Mouse (Mus musculus) megakaryocyte progenitor cell, adult 5-6 weeks (primary cell): ENCODE results near the gene Nadsyn1. TPM values are rescaled to one million over a fixed set of nuclear protein-coding genes. Genes with fewer than 3 reads are reported as not detected.

Experiments
- ATAC-seq: replicated peaks from 2 replicates; pipeline ENCODE4 v1.8.0; 2016; ENCODE audit warnings: mild to moderate bottlenecking, moderate TSS enrichment, inconsistent platforms; ENCODE audit not compliant: poor library complexity
- total RNA-seq, 2 experiments: library from RNA; stranded (forward) in 1 of 2; stranded (reverse) in 1 of 2; fragments of 157-497, 149-512 nt in 1 of 2; fragments of 200-1000 nt in 1 of 2; gene quantifications; 2 replicates each; pipeline versions ENCODE4 v1.2.3 to v1.2.4; 2015 to 2017

The Nadsyn1 gene
- total RNA-seq (2015) (4.4 and 7.1 TPM in 2 replicates), total RNA-seq (2017) (9.2 and 9.5 TPM in 2 replicates)

DNA sequence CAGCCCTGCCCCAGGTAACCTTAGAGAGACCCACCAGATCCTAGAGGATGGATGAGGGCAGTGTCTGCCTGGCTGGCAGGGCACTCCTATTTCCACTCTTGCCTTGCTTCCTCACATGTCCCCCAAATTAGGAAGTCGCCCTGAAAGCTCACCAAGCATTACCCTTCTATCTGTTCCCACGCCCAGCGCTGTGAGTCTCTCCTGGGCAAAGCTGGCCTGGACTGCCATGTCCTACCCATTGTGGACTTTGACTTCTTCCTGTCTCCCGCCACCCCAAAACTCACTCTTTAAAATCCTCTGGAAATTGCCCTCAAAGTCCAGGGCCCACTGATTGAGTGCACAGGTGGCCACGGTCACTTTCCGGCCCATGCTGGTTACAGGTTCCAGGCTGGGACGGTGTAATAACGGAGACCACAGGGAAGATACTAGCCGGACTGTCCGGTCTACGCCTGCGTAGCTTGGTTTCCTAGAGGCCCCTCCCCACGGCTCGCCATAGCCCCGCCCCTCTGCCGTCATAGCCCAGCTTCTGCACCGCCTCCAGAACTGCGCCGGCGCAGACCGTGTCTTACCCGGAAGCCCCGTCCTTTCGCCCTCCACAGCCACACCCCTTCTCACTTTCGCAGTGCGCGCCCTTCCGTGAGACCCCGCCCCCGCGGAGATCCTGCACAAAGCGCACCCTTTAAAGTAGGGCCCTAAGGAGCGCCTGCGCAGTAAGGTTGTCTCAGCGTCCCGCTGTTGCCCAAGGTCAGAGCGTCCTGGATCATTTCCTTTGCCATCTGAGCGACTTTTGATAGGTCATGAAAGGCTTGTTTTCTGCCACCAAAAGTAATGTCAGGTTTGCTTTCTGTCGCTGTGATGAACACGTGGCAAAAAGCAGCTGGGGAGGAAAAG, at the start of gene Nadsyn1, which contains the start of gene Dhcr7:
Gene Nadsyn1 (minus strand): TSS at position 475 of the 891 bp plus-strand sequence.
Gene Dhcr7 (plus strand): TSS at position 771 of the 891 bp plus-strand sequence.
- ATAC-seq, result peak; percentile 96

DNA sequence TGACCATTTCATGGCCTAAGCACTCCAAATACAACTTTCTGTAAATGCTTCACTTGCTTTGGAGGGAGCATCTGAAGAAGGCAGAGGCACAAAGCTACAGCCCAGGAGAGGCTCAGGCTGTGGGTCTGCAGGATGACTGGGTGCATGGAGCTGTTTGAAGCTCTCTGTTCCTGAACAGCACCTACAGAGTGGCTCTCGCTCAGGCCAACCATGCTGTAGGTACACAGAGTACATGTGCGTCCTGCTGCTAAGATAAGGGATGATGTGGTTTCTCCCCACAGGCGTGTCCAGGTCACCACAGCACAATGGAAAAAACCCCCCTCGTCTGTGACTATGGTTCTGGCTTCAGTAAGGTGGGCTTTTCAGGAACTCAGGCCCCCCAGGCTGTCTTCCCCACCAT, 46.2 kb upstream of the Nadsyn1 start:
- peak; percentile 48 for ATAC-seq

DNA sequence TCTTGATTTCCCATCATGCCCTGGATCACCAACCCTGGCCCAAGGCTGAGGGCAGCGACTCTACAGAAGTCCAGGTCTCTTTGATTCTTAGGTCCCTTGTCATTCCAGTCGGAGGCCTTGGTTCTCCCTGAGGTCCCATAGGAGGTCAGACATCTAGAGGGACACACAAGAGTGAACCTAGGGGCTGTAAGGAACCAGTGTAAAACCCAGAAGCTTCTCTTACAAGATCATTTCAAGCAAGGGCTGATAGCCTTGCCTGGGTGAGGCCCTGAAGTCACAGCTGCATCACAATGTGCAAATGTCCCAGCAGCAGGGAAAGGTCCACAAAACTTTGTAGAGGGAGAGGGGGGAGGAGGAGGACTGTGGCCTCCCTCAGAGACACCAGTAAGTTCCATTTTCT, 43.9 kb upstream of the Nadsyn1 start, which contains the start of gene Gm498:
Gene Gm498 (plus strand): TSS at position 301 of the 400 bp plus-strand sequence.
- no peak for ATAC-seq

DNA sequence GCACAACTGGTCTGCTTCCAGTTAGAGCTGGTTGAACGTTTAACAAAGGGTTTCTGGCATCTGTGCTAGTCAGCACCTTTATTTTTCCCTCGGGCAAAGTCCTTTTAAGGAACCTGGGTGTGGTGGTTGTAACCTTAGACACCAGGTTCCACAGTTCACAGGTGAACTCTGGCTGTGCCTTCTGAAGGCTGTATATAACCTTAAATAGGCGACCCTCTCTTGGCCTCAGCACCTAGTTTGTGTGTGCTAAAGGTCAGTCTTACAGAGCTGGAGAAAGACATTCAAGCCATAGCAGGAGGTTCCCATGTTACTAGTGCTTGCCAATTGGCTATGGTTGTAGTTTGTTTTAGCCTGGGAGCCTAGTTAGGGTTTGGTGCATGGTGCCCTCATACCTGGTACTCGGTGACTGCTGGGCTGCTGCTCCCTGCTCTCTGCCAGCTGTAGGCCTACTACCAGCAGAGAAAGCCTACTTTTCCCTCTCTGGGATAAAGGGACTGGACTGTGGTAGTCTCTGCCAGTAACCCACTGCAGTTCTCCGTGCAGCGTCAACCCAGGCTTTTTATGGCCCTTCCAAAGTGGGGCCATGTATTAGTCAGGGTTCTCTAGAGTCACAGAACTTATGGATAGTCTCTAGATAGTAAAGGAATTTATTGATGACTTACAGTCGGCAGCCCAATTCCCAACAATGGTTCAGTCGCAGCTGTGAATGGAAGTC, 26.3 kb upstream of the Nadsyn1 start:
- no peak for ATAC-seq

DNA sequence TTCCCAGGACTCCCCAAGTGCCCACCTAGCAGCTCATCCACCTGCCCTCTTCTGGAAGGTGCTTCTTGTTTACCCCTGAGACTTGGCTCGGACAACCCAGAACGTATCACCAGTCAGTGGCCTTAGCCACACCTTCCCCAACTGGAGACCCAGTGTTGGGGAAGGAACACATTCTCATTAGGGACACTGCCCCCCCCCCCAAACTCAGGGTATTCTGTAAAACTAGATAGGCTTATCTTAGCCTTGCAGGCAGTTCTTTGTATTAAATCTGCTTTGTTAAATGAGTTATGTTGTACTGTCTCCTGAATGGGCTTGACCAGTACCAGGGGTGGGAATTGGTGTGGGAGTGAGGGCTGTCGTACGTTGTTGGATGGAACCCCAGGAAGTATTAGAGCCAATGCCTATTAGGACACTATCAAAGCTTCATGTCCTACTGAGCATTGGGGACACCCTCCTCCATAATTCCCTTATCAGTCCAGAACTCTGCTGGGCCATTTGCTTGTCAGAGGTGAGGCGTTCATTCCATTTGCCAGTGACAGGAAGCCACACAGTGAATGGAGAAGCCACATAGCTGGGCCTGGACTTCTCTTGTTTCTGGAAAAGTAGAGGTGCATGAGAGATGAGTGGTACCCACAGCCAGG, 25.6 kb upstream of the Nadsyn1 start:
- peak; percentile 62 for ATAC-seq

DNA sequence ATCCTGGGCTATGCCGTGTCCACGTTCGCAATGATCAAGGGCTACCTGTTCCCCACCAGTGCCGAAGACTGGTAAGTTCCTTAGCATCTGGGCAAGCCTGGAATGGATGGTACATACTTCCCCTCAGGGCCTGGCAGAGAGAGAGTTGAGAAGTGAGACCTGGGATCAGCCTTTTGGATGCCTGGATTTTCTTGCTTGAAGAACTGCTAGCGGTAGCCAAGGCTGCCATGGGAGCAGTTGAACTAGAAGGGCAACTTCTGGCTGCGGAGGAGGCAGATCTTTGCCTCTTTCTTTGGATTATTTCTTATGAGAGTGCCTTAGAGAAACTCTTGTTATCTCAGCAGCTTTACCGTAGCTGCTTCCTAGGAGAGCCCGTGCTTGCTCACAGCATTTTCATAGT, 18.7 kb upstream of the Nadsyn1 start:
- ATAC-seq, result no peak

DNA sequence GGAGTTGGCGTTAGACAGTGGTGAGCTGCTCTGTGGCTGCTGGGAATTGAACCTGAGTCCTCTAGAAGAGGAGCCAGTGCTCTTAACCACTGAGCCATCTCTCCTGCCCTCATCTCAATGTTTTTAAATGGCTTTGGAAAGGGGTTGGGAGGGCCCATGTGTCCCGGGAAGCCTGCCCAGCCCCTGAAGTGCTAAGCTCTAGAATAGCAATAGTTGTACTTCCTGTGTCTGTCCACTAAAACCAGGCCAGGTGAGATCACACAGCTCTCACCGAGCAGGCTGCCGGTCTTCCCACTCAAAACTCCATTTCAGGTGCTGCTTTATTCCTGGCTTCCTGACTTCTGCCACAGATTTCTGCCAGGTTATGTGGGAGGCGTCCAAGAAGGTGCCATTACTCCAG, 17.5 kb upstream of the Nadsyn1 start:
- no peak for ATAC-seq

DNA sequence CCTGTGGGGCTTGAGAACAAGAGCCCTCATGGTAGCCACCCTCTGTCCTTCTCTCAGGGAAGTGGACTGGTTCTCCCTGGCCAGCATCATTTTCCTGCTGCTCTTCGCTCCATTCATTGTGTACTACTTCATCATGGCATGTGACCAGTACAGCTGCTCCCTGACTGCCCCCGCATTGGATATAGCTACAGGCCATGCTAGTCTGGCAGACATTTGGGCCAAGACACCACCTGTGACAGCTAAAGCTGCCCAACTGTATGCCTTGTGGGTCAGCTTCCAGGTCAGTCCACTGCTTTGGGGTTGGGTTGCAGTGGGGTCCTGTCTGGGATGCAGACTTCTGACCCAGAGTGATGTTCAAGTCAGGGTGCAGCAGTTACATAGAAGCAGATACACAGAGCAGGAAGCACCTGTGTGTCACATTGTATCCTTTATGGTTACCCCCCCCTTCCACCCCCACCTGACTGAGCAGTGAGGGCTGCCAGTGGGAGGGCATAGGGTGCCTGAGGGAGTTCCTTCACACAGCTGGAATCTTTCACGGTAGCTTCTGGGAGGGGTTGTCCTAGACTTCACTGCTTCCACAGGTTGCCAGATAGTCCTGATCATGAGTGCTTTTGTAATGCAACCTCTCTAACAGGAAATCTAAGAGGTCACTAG, 15.2 kb upstream of the Nadsyn1 start:
- no peak for ATAC-seq

DNA sequence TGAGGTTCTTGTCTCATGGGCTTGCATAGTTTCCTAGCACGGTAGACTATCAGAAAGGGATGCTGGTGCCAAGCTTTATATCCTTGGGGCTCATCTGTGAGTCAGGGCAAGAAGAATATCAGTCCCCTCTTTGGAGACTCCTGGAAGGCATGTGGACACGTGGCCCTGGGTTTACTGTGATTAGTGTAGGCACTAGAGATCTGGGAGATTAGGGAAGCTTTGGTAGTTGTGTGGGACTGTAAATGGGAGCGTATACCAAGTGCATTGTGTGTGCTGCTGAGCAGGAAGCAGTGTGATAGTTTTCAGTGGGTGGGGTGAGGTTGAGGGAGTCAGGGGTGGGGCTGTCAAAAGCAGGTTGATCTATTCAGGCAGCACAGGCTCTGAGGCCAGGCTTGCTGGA, 12.3 kb upstream of the Nadsyn1 start:
- 0 out of 2 replicates have a peak, but pooled peaks have one; percentile 7 for ATAC-seq

DNA sequence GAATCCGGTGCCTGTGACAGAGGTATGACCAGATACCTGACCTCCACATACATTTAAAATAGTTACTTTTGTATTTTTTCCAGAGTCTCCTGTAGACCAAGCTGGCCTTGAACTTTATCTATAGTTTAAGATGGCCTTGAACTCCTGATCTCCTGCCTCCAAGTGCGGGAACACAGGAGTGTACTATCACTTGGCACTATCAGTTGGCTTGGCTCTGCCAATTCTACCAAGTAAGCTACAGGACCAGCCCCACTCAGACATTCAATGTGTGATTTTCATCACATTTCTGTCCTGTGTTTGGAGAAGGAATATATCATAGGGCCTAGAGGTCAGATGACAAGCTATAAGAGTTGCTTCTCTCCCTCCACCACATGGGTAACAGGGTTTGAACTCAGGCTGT, 11.7 kb upstream of the Nadsyn1 start:
- ATAC-seq, result no peak

DNA sequence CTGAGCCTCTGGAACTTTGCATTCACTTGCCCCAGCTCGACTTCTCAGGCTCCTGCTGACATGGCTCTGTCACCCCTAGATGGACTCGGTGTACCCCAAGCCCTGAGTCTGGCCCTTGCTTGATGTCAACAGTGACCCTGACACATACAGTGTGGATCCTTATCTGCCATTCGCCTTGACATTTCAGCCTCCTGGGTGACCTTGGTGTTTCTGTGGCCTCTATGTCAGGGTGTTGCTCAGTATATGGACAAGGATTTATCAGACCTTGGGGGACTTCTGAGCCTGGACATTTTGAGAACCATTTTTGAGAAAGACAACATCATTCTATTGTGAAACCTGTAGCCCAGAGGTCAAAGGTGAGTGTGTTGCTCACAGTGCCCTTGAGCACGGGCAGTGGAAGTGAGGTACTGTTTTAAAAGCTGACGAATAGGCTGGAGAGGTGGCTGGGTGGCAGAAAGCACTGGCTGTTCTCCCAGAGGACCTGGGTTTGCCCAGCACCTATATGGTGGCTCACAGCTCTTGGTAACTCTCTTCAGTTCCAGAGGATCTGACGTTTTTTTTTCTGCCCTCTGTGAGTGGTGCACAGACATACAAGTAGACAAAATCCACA, 11.0 kb upstream of the Nadsyn1 start:
- ATAC-seq, result no peak

DNA sequence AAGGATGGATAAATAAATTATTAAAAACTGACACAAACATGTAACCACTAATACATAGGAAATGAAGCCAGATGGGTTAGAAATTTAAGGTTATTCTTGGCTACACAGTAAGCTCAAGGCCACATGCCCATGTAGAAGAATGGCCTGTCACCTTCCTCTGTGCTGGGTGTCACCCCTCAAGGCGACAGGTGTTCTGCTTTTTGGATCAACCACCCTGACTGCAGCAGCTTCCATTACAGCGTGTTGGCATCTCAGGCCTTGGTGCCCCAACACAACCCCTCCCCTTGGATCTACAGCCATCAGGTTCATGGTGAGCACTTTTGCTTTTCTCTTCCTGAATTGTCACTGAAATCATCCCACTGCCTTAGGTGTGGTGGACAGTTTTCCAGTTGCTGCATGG, 10.0 kb upstream of the Nadsyn1 start:
- ATAC-seq, result no peak

DNA sequence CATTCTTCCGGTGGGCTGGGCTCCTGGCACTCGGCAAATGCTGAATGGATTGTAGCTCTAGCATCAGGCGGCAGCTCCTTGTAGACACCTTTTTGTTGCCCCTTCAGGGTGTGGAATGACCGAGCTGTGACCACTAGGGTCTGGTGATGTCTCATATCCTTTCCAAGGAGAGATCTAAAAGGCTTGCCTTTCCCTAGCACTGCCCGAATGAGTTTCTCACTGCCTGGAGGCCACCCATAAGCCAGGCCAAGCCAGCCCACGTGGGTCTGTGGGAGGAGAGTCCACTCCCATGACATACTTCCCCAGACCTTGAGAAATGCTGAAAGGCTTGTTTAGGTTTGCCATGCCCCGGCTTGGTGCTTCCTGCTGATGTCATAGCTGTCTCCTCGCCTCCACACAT, 9.5 kb upstream of the Nadsyn1 start:
- ATAC-seq, result no peak

DNA sequence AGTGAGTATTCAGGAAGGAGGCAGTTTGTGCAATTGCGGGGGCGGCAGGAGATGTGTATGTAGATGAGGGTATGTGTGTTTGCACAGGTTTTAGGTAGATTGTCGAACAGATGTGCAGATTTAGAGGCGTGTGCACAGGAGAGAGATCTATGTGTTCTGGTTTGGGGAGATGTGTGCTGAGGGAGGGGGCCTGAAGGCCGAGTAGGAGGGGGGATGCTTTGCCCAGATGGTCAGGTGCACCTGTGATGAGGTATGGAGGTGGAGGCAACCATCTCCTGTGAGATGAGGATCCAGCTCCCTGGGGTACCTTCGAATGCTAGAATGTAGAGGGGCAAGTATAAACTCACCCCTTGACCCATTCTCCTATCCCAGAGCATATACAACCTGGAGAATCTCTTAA, 7.8 kb upstream of the Nadsyn1 start:
- ATAC-seq, result no peak

DNA sequence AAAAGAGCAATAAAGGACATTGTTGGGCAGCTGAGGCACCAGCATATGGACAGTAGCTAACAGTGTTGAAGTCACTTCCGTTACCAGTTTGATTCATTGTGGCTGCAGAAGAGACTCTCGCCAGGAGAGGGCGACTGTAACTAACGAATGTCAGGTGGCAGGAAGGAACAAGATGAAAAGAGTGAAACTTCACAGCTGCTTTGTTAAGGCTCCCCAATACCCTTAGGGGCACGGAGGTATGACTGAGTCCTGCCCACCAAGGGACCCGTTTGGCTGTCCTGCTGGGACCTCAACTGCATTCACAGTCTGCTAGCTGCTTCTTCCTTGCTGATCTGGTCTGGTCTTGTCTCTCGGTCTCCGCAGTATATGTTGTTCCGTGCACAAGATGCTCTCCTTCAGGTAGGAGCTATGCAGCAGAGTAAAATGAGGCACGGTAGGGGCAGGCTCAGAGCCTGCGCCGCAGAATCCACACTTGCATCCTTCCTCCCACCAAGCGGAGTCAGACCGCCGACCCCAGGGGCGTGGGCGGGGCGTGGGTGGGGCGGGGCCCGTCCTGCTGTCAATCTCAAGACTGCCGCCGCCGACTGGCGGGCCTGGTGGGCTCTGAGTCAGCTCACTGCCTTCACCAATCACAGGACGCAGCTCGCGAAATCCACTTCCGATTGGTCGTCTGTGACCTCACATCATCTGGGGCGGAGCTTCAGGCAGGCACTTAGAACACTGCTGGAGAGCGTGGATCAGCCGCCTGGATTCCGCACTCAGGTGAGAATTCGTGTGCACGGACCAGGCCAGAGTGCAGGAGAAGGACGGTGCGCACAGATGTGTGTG, 7.1 kb upstream of the Nadsyn1 start:
- peak; percentile 90 for ATAC-seq

DNA sequence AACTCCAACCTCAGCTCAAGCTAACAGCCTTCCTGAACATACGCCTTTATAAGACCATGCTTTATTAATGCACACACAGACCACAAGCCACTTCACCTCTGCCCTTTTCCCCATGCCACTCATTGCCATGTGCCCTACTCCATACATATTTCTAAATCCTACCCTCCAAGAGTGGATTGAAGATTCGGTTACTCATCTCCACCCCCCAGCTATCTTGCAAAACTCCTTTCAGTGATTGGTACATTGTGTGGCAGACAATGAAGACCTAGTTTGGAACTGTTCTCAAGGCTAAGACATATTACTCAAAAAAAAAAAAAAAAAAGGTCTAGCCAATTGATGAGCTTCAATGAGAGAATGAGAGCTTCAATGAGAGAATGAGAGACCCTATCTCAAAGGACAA, 4.3 kb upstream of the Nadsyn1 start:
- no peak for ATAC-seq

DNA sequence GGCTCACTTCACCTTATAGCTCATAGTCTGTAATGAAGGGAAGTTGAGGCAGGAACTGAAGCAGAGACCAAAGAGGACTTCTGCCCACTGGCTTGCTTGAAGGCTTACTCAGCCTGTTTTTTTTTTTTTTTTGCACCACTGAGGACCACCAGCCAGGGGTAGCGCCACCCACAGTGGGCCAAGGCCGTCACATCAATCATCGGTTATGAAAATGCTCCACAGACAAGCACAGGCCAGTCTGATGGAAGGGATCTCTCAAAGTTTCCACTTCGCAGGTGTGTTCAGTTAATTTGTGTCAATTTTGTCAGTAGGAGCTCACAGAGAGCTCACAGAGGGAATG, 587 bp upstream of the Nadsyn1 start:
- no peak for ATAC-seq

DNA sequence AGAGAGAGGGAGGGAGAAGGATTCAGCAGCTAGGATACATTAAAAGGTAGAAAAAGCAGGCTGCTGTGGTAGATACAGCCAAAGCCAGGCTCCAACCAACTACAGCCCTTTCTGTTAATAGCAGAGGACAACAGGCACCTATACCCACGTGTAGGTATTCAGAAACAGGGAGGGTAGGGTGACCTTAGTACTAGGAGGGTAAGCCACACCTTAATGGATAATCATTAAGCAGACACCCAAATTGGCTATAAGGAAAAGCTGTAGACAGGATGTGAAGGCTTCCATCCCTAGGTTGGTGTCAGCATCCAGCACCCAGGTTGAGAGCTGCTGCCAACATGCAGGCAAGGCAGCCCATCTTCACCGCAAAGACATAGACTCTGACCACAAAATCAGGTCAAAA, 1.4 kb downstream of the Nadsyn1 start:
- ATAC-seq, result no peak

DNA sequence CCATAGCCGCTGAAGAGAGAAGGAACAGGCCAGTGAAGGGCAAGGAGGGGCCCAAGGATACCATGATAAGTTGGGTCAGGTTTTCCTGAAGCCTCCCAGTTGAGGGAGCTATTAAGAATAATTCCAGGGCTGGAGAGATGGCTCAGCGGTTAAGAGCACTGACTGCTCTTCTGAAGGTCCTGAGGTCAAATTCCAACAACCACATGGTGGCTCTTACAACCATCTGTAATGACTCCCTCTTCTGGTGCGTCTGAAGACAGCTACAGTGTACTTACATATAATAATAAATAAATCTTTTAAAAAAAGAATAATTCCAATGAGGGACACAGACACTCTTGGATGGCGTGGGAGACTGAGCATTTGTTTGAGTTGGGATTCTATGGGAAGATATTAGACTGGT, 3.4 kb downstream of the Nadsyn1 start:
- ATAC-seq, result no peak

DNA sequence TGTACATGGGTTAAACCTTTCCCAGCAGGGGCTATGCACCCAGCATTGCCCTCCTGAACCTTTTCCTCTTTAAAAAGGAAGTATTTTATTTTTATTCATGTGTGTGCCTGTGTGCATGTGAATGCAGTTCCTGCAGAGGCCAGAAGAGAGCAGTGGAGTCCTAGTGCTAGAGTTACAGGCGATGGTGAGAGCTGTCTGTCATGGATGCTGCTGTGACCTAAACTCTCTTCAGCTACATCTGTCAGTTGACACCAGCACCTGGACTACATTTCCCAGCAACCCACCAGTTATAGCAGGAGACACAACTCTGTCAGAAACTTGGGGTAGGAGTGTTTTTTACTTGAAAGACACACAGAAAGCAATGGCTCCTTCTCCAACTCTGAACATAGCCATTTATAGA, 13.7 kb downstream of the Nadsyn1 start:
- peak; percentile 84 for ATAC-seq
